Mouse (Mus musculus) brain, embryonic 14.5 days (tissue): Measurements from ENCODE around the gene Amigo2.

Experiments
- CTCF ChIP-seq: fragments of 200-500 bp; IDR thresholded peaks from 2 replicates; pipeline ENCODE4 v1.5.1; 2012; ENCODE audit warnings: inconsistent platforms, mild to moderate bottlenecking, moderate library complexity, borderline replicate concordance; ENCODE audit not compliant: insufficient read depth, insufficient read length; ENCODE audit errors: extremely low read depth
- POLR2A ChIP-seq: fragments of 200-500 bp; IDR thresholded peaks from 2 replicates; pipeline ENCODE4 v1.6.1; 2012; ENCODE audit warnings: mild to moderate bottlenecking, inconsistent platforms, borderline replicate concordance; ENCODE audit not compliant: poor library complexity, insufficient read depth, insufficient read length, severe bottlenecking; ENCODE audit errors: extremely low read depth

- TF ChIP-seq CTCF, result no peak
- TF ChIP-seq POLR2A, result no peak
Observed at GRCm38 (mm10) chr15:97204889-97205288, 42.2 kb downstream of the Amigo2 start.
